Mouse (Mus musculus): Measurements from ENCODE around the gene Atp8b5. TPM values are rescaled to one million over a fixed set of nuclear protein-coding genes. Genes with fewer than 3 reads are reported as not detected.
A peak's percentile ranks its signal among the peaks of the same experiment; 100 is the strongest.

Atp8b5 gene
- polyA plus RNA-seq, 1 experiment from 2014 or later: 0.52 TPM

GRCm38 (mm10) chr4:43248026-43248425, 18.9 kb upstream of the Atp8b5 start:
- Histone ChIP-seq H3K9me3 (ENCODE audit: control insufficient read depth, low read length) (no peaks in the 10 kb centered on the region), H3K9ac (ENCODE audit: low read length) (no peak overlapping the region), H3K4me1 (ENCODE audit: control insufficient read depth, insufficient read depth, low read length) (peaks cover 7% of the 10 kb centered on the region), H3K36me3 (ENCODE audit: control insufficient read depth, insufficient read depth, low read length) (no peaks in the 10 kb centered on the region), H3K4me3 (ENCODE audit: low read depth, low read length) (no peak overlapping the region), H3K4me2 (ENCODE audit: low read depth) (no peak overlapping the region), H3K27ac (ENCODE audit: low read depth, low read length) (no peak overlapping the region), H3K27me3 (ENCODE audit: control insufficient read depth, insufficient read depth, low read length) (no peaks in the 10 kb centered on the region)
- ATAC-seq (ENCODE audit: insufficient read depth, low FRiP score, low TSS enrichment) (no peak), DNase-seq (ENCODE audit: low spot score) (peak; percentile 28)
- 34% methylated on average over 7 of the region's 7 CpGs for WGBS

GRCm38 (mm10) chr4:43248909-43249308, 18.1 kb upstream of the Atp8b5 start:
- Histone ChIP-seq H3K4me3 (ENCODE audit: low read depth, low read length) (no peak overlapping the region), H3K27me3 (ENCODE audit: control insufficient read depth, insufficient read depth, low read length) (no peaks in the 10 kb centered on the region), H3K9ac (ENCODE audit: low read length) (no peak overlapping the region), H3K27ac (ENCODE audit: low read depth, low read length) (no peak overlapping the region), H3K4me2 (ENCODE audit: low read depth) (no peak overlapping the region), H3K36me3 (ENCODE audit: control insufficient read depth, insufficient read depth, low read length) (no peaks in the 10 kb centered on the region), H3K4me1 (ENCODE audit: control insufficient read depth, insufficient read depth, low read length) (peaks cover 7% of the 10 kb centered on the region), H3K9me3 (ENCODE audit: control insufficient read depth, low read length) (no peaks in the 10 kb centered on the region)
- WGBS: 67% methylated on average over 2 of the region's 2 CpGs
- DNase-seq (ENCODE audit: low spot score) (no peak), ATAC-seq (ENCODE audit: insufficient read depth, low FRiP score, low TSS enrichment) (no peak)

- Histone ChIP-seq H3K36me3 (ENCODE audit: control insufficient read depth, insufficient read depth, low read length) (no peaks in the 10 kb centered on the region), H3K4me2 (ENCODE audit: low read depth) (no peak overlapping the region), H3K4me3 (ENCODE audit: low read depth, low read length) (no peak overlapping the region), H3K4me1 (ENCODE audit: control insufficient read depth, insufficient read depth, low read length) (peaks cover 7% of the 10 kb centered on the region), H3K27ac (ENCODE audit: low read depth, low read length) (no peak overlapping the region), H3K9me3 (ENCODE audit: control insufficient read depth, low read length) (no peaks in the 10 kb centered on the region), H3K27me3 (ENCODE audit: control insufficient read depth, insufficient read depth, low read length) (no peaks in the 10 kb centered on the region), H3K9ac (ENCODE audit: low read length) (no peak overlapping the region)
- 84% methylated on average over 6 of the region's 6 CpGs for WGBS
- no peak for ATAC-seq (ENCODE audit: insufficient read depth, low FRiP score, low TSS enrichment)
- no peak for DNase-seq (ENCODE audit: low spot score)
Observed at GRCm38 (mm10) chr4:43251269-43251668, 15.7 kb upstream of the Atp8b5 start.

- no peaks in the 10 kb centered on the region for H3K9me3 ChIP-seq (ENCODE audit: control insufficient read depth, low read length)
- WGBS: 96% methylated on average over 2 of the region's 2 CpGs
- H3K36me3 ChIP-seq (ENCODE audit: control insufficient read depth, insufficient read depth, low read length): no peaks in the 10 kb centered on the region
- no peak overlapping the region for H3K4me2 ChIP-seq (ENCODE audit: low read depth)
- no peak overlapping the region for H3K9ac ChIP-seq (ENCODE audit: low read length)
- DNase-seq (ENCODE audit: low spot score): no peak
- H3K4me3 ChIP-seq (ENCODE audit: low read depth, low read length): no peak overlapping the region
- H3K4me1 ChIP-seq (ENCODE audit: control insufficient read depth, insufficient read depth, low read length): no peaks in the 10 kb centered on the region
- no peaks in the 10 kb centered on the region for H3K27me3 ChIP-seq (ENCODE audit: control insufficient read depth, insufficient read depth, low read length)
- H3K27ac ChIP-seq (ENCODE audit: low read depth, low read length): no peak overlapping the region
- ATAC-seq (ENCODE audit: insufficient read depth, low FRiP score, low TSS enrichment): no peak
Observed at GRCm38 (mm10) chr4:43257040-43257439, 9.9 kb upstream of the Atp8b5 start.

- no peak for DNase-seq (ENCODE audit: low spot score)
- 88% methylated on average over 4 of the region's 4 CpGs for WGBS
- no peaks in the 10 kb centered on the region for H3K36me3 ChIP-seq (ENCODE audit: control insufficient read depth, insufficient read depth, low read length)
Observed at GRCm38 (mm10) chr4:43258556-43258955, 8.4 kb upstream of the Atp8b5 start.

GRCm38 (mm10) chr4:43259435-43259834, 7.5 kb upstream of the Atp8b5 start:
- H3K27ac ChIP-seq (ENCODE audit: low read depth, low read length): no peak overlapping the region
- H3K9me3 ChIP-seq (ENCODE audit: control insufficient read depth, low read length): no peaks in the 10 kb centered on the region
- no peaks in the 10 kb centered on the region for H3K36me3 ChIP-seq (ENCODE audit: control insufficient read depth, insufficient read depth, low read length)
- no peaks in the 10 kb centered on the region for H3K4me1 ChIP-seq (ENCODE audit: control insufficient read depth, insufficient read depth, low read length)
- no peak overlapping the region for H3K9ac ChIP-seq (ENCODE audit: low read length)
- H3K4me3 ChIP-seq (ENCODE audit: low read depth, low read length): no peak overlapping the region
- no peak for ATAC-seq (ENCODE audit: insufficient read depth, low FRiP score, low TSS enrichment)
- H3K27me3 ChIP-seq (ENCODE audit: control insufficient read depth, insufficient read depth, low read length): no peaks in the 10 kb centered on the region
- H3K4me2 ChIP-seq (ENCODE audit: low read depth): no peak overlapping the region
- WGBS: 85% methylated on average over 3 of the region's 3 CpGs
- no peak for DNase-seq (ENCODE audit: low spot score)

More at GRCm38 (mm10) chr4:43258556-43258955, 8.4 kb upstream of the Atp8b5 start:
- H3K27me3 ChIP-seq (ENCODE audit: control insufficient read depth, insufficient read depth, low read length): no peaks in the 10 kb centered on the region
- no peaks in the 10 kb centered on the region for H3K9me3 ChIP-seq (ENCODE audit: control insufficient read depth, low read length)
- no peak overlapping the region for H3K4me3 ChIP-seq (ENCODE audit: low read depth, low read length)
- H3K27ac ChIP-seq (ENCODE audit: low read depth, low read length): no peak overlapping the region
- no peaks in the 10 kb centered on the region for H3K4me1 ChIP-seq (ENCODE audit: control insufficient read depth, insufficient read depth, low read length)
- no peak overlapping the region for H3K9ac ChIP-seq (ENCODE audit: low read length)
- no peak overlapping the region for H3K4me2 ChIP-seq (ENCODE audit: low read depth)
- ATAC-seq (ENCODE audit: insufficient read depth, low FRiP score, low TSS enrichment): no peak

- DNase-seq (ENCODE audit: low spot score) (no peak), ATAC-seq (ENCODE audit: insufficient read depth, low FRiP score, low TSS enrichment) (no peak)
- no peak overlapping the region for H3K4me2 ChIP-seq (ENCODE audit: low read depth)
- no peak overlapping the region for H3K9ac ChIP-seq (ENCODE audit: low read length)
- H3K4me3 ChIP-seq (ENCODE audit: low read depth, low read length): no peak overlapping the region
- H3K4me1 ChIP-seq (ENCODE audit: control insufficient read depth, insufficient read depth, low read length): no peaks in the 10 kb centered on the region
- no peak overlapping the region for H3K27ac ChIP-seq (ENCODE audit: low read depth, low read length)
- no peaks in the 10 kb centered on the region for H3K9me3 ChIP-seq (ENCODE audit: control insufficient read depth, low read length)
- no peaks in the 10 kb centered on the region for H3K36me3 ChIP-seq (ENCODE audit: control insufficient read depth, insufficient read depth, low read length)
- H3K27me3 ChIP-seq (ENCODE audit: control insufficient read depth, insufficient read depth, low read length): no peaks in the 10 kb centered on the region
- 70% methylated on average over 5 of the region's 5 CpGs for WGBS
Observed at GRCm38 (mm10) chr4:43260096-43260495, 6.9 kb upstream of the Atp8b5 start.

- DNase-seq (ENCODE audit: low spot score) (no peak), ATAC-seq (ENCODE audit: insufficient read depth, low FRiP score, low TSS enrichment) (no peak)
- WGBS: 91% methylated on average over 6 of the region's 6 CpGs
- Histone ChIP-seq H3K36me3 (ENCODE audit: control insufficient read depth, insufficient read depth, low read length) (no peaks in the 10 kb centered on the region), H3K9ac (ENCODE audit: low read length) (no peak overlapping the region), H3K9me3 (ENCODE audit: control insufficient read depth, low read length) (no peaks in the 10 kb centered on the region), H3K27ac (ENCODE audit: low read depth, low read length) (no peak overlapping the region), H3K4me3 (ENCODE audit: low read depth, low read length) (no peak overlapping the region), H3K27me3 (ENCODE audit: control insufficient read depth, insufficient read depth, low read length) (no peaks in the 10 kb centered on the region), H3K4me2 (ENCODE audit: low read depth) (no peak overlapping the region), H3K4me1 (ENCODE audit: control insufficient read depth, insufficient read depth, low read length) (no peaks in the 10 kb centered on the region)
Observed at GRCm38 (mm10) chr4:43262821-43263220, 4.1 kb upstream of the Atp8b5 start.

- Histone ChIP-seq H3K4me3 (ENCODE audit: low read depth, low read length) (no peak overlapping the region), H3K4me2 (ENCODE audit: low read depth) (no peak overlapping the region), H3K27ac (ENCODE audit: low read depth, low read length) (no peak overlapping the region), H3K27me3 (ENCODE audit: control insufficient read depth, insufficient read depth, low read length) (no peaks in the 10 kb centered on the region), H3K36me3 (ENCODE audit: control insufficient read depth, insufficient read depth, low read length) (no peaks in the 10 kb centered on the region), H3K9me3 (ENCODE audit: control insufficient read depth, low read length) (no peaks in the 10 kb centered on the region), H3K9ac (ENCODE audit: low read length) (no peak overlapping the region), H3K4me1 (ENCODE audit: control insufficient read depth, insufficient read depth, low read length) (no peaks in the 10 kb centered on the region)
- WGBS: 60% methylated on average over 2 of the region's 2 CpGs
- ATAC-seq (ENCODE audit: insufficient read depth, low FRiP score, low TSS enrichment): no peak
- no peak for DNase-seq (ENCODE audit: low spot score)
Observed at GRCm38 (mm10) chr4:43266146-43266545, 813 bp upstream of the Atp8b5 start.

Measured in neural tube, embryonic 11.5 days (tissue).